Mouse (Mus musculus) ovary, postnatal 14 days (tissue): ENCODE results near the gene Hspa8.
"Not testable (repeated sequence)": the region's sequence is repeated elsewhere in the genome, so short reads cannot be mapped to it uniquely, and the experiment has no call there.

Experiments used
- DNase-seq: peaks from one replicate; pipeline ENCODE4 v3.0.0; 2022; ENCODE audit warnings: low spot score

The Hspa8 gene

DNA sequence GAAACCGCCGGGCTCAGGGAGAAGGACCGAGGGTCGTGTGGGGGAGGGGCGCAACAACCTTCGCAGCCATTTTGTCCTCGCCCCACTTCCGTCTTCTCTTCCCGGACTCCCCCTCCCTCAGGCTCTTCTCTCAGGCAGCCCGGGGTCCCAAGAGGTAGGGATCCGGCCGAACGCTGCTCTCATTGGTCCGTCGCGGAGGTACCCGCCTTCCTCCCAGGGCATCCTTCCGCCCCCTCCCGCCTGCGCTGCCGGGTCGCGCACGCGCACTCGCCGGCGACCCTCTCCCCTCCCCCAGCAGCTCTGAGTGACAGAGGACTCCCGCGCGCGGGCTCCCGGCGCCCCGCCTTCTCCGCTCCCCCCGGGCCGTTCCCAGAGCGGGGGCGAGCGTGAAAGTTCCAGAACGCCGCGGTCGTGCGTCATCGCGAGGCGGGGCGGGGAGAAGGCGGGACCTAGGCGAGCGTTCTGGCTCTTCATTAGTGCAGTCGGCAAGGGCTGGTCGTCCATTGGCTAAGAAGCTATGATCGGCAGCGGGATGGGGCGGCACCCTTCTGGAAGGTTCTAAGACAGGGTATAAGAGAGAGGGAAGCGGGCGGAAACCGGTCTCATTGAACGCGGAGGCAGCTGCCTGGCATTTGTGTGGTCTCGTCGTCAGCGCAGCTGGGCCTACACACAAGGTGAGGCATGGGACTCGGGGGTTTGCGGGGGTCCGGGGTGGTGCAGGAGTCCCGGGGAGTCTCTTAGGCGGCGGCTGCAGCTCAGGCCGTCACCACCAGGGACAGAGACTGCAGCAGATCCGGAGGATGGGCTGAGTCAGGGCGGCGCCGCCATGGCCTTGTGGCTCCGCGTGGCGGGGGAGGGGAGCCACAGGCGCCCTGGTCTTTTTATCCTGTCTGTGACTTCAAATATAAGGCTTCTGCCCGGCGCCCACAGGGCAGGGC is at the start of gene Hspa8:
Gene Hspa8 (plus strand): TSS at position 310 of the 938 bp plus-strand sequence.
- peak; percentile 99 for DNase-seq

- no peak for DNase-seq
Measured at GRCm38 (mm10) chr9:40751749-40752148, 49.0 kb upstream of the Hspa8 start.

GRCm38 (mm10) chr9:40756401-40756800 is 44.4 kb upstream of the Hspa8 start:
- DNase-seq: peak; percentile 36

GRCm38 (mm10) chr9:40757105-40757626 is 43.6 kb upstream of the Hspa8 start:
- peak; percentile 29 for DNase-seq

DNA sequence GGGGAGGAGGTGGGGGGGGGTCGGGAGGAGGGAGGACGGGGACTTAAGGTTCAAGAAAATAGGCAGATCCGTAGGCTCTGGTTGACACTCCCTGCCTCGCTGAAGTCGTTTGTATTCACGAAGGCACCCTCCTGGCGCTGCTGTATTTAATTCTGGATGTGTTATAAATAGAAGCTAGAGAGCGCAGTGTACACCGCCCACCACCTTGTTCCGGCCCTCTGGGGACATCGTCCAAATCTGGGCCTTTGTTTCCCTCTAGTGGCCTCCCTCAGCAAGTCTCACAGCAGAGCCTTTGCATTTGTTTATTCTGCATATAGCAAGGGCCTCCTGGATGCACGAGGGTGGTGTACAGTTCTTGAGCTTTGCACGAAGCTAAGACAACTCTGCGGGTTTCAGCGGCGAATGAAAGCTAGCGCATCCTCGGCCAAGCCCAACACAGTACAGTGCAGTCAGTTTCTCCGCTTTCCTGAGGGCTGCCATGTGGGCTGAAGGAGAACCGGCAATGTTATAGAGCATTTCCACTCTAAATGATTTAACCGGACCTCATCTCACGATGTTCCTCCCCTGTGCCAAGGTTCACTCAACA is 43.0 kb upstream of the Hspa8 start:
- DNase-seq: peak; percentile 36

DNA sequence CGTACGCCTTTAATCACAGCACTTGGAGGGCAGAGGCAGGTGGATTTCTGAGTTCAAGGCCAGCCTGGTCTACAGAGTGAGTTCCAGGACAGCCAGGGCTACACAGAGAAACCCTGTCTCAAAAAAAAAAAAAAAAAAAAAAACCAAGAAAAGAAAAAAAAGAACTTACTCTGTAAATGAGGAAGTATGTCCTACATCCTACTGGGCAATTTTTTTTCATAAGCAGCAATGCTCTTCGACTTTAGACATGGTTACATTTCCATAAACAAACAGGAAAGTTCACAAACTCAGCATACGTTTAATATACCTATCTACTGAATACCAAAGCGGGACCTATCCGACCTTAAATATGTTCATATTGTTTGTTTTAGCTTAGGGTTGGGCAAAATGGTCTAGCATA is 38.4 kb upstream of the Hspa8 start:
- DNase-seq: no peak

GRCm38 (mm10) chr9:40764887-40765580 is 35.8 kb upstream of the Hspa8 start:
- no peak for DNase-seq

DNA sequence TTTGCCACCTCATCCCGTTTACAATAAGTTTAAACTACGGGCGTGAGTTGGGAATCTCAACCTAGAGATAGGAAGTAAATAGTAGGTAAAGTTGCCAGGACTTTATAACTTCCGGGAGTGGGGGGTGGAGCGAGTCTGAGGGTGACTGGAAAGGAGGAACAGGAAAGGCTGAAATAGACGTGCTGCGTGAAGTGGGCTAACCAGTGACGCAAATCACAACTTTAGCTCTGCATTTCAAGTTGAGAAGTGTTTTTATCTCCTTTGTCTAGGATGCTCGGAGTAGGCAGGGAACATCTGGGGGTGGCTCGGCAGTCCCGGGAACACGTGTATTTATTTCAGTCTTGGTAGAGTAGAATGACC is 35.2 kb upstream of the Hspa8 start:
- no peak for DNase-seq

GRCm38 (mm10) chr9:40766058-40766605 is 34.7 kb upstream of the Hspa8 start:
- DNase-seq: no peak

- no peak for DNase-seq
Measured at GRCm38 (mm10) chr9:40767946-40768345, 32.8 kb upstream of the Hspa8 start.

GRCm38 (mm10) chr9:40772246-40772645 is 28.5 kb upstream of the Hspa8 start:
- no peak for DNase-seq

GRCm38 (mm10) chr9:40773142-40773541 is 27.6 kb upstream of the Hspa8 start:
- DNase-seq: not testable (repeated sequence)

- no peak for DNase-seq
Measured at GRCm38 (mm10) chr9:40773869-40774268, 26.9 kb upstream of the Hspa8 start.

DNA sequence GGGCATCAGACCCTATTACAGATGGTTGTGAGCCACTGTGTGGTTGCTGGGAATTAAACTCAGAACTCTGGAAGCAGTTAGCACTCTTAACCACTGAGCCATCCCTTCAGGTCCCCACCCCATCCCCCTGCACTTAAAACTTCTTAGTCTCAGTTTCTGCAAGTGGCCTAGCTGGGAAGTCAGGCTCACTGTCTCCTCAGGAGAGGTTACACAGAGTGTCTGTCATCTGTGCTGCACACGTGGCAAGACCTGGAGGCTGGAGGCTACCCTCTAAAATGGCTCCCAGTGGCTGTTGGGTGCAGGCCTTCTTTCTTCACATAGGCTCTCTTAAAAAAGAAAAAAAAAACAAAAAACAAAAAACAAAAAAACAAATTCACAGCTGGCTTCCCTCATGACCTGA is 24.7 kb upstream of the Hspa8 start:
- DNase-seq: no peak

DNA sequence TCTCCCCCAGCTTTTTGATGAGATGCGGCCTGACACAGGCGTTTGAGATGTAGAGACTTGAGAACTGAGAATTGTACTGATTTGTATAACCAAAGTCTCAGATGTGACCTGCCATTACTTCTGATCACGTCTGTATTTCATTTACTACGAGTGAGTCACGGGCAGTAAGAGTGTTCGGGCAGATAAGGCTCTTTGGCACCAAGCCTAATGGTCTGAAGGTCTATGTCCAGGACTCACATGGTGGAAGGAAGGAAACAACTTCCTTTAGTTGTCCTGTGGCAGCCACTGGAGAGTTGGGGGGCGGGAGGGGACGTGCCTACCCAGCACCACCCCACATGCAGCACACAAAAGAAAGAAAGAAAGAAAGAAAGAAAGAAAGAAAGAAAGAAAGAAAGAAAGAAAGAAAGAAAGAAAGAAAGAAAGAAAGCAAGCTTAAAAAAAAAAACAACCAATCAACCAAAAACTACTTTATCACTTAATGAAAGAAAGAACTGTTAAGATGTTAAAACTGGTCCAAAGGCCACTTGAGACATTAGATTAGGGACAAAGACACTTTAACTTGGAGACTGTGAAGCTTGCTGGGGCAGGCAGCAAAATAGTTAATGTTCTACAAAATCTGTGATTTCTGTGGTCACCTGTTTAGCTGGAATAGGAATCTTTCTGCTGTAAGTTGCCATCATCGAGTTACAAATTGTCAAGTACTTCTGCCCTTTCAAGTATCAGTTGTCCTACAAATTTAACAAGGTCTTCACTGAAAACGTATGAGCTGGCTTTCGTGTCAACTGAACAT is 24.1 kb upstream of the Hspa8 start:
- no peak for DNase-seq

- no peak for DNase-seq
Measured at GRCm38 (mm10) chr9:40780111-40780510, 20.7 kb upstream of the Hspa8 start.

DNA sequence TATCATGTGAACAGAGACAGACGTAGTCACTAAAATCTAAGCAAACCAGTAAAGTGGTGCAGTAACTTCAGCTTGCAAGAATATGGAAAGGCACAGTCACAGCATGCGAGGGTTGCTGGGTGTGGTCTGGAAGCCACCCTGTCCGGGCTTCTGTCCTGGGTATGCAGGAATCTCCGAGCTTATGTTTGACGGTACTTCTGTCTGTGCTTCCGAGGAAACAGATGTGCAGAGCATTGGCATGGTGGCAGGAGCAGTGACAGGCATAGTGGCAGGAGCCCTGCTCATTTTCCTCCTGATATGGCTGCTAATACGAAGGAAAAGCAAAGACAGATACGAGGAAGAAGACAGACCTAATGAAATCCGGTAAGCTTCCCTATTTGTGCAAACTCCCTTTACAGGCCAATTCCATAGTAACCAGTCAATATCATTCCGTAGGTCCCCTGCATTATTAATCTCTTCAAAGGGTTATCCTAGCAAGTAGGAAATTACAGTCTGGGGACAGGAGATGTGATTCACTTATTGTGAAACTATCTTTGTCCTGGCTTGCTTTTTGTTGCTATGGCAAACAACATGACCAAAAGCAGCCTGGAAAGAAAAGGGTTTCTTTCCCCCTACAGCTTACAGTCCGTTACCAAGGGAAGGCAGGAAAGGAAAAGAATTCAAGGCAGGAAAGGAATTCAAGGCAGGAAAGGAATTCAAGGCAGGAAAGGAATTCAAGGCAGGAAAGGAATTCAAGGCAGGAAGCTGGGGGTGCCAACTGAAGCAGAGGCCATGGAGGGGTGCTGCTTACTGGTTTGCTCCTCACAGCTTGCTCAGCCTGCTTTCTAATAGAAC is 19.7 kb upstream of the Hspa8 start:
- DNase-seq: no peak

DNA sequence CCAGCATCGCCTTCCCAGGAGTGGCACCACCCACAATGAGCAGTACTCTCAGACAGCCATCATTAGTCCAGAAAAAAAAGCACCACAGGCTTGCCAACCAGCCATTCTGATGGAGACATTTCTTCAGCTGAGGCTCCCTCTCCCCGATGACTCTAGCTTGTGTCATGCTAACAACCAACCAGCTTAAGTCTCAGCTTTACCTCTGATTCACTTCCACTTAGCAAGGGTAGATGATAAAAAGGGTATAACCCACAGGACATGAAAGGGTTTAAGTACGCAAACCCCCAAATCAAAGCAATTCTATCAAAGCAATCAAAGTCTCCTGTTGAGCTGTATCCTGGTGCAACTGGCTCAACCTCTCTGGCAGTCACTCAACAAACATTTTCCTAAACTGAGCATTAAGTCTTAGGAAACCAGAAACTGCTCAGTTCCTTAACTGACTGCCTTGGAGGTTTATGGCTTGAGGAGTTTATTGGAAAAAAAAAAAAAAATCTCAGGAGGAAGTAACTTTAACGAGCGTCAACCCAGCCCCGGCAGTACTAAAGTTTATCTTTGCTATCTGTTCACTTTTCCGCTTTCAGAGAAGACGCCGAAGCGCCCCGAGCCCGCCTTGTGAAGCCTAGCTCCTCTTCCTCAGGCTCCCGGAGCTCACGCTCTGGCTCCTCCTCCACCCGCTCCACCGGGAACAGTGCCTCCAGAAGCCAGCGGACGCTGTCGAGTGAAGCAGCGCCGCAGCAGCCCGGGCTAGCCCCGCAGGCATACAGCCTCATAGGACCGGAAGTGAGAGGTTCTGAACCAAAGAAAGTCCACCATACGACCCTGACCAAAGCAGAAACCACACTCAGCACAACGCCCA is 18.8 kb upstream of the Hspa8 start:
- no peak for DNase-seq

DNA sequence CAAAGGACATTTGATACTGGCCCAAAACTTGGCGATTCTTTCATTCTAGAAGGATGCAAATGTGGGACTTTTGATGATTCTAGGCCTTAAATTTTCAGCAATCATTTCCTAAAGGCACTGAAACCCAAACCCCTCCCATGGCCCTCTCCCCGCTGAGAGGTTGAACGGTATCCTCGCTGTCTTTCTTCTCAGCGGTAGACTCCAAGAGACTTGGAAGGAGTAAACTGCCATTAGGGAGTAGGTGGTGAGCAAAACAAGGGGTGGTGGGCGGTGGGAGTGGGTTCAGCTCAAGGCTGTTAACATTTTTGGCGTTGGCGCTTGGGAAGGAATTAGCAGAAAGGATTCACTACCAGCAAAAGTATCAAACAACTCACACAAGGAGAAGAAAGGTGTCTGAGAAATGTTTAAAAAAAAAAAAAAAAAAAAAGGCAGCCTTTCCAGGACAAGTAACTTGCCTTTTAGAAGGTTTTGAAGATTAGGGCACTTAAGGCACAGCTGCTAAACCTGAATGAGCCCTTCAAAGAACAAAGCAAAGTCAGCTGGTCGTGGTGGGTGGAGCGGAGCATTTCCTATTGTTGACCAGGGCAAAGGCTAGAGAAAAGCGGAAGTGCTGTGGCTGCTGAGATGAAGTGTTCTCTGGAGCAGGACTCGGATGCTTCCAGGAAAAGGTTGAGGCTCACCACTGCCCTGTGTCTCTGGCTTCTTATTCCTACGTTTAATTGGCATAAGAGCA is 17.0 kb upstream of the Hspa8 start:
- DNase-seq: no peak
